Mouse (Mus musculus) midbrain, embryonic 16.5 days (tissue): ENCODE measurements around the gene Kcnd3. TPM values are rescaled to one million over a fixed set of nuclear protein-coding genes. Genes with fewer than 3 reads are reported as not detected.
A peak's percentile ranks its signal among the peaks of the same experiment; 100 is the strongest.

ENCODE experiments used
- ATAC-seq: fragments of 200-750 bp; cut with Nextera tagmentation; 2 replicates; pipeline ENCODE4 v1.8.0; 2017; ENCODE audit warnings: moderate TSS enrichment
- H3K27ac ChIP-seq: fragments of 300-500 bp; sonication (generic); 2 replicates; pipeline ENCODE4 v1.5.1; 2014; ENCODE audit warnings: mild to moderate bottlenecking, low read length, mixed read lengths
- H3K27me3 ChIP-seq: fragments of 300-500 bp; sonication (generic); 2 replicates; pipeline ENCODE4 v1.6.1; 2014; ENCODE audit warnings: low read depth, low read length, mixed read lengths; ENCODE audit not compliant: control insufficient read depth, insufficient read depth
- H3K36me3 ChIP-seq: fragments of 300-500 bp; sonication (generic); 2 replicates; pipeline ENCODE4 v1.6.1; 2014; ENCODE audit warnings: mild to moderate bottlenecking, low read length, moderate library complexity, mixed read lengths; ENCODE audit not compliant: control insufficient read depth, insufficient read depth
- H3K4me1 ChIP-seq: fragments of 300-500 bp; sonication (generic); 2 replicates; pipeline ENCODE4 v1.6.1; 2014; ENCODE audit warnings: mild to moderate bottlenecking, low read length, mixed read lengths; ENCODE audit not compliant: control insufficient read depth, insufficient read depth
- H3K4me2 ChIP-seq: fragments of 300-500 bp; sonication (generic); 2 replicates; pipeline ENCODE4 v1.6.1; 2014; ENCODE audit warnings: mild to moderate bottlenecking, low read length, mixed read lengths
- H3K4me3 ChIP-seq: fragments of 300-500 bp; sonication (generic); 2 replicates; pipeline ENCODE4 v1.5.1; 2014; ENCODE audit warnings: low read depth, mild to moderate bottlenecking, low read length, moderate library complexity, mixed read lengths
- H3K9ac ChIP-seq: fragments of 300-500 bp; sonication (generic); 2 replicates; pipeline ENCODE4 v1.6.1; 2014; ENCODE audit warnings: low read depth, low read length, mixed read lengths
- H3K9me3 ChIP-seq: fragments of 300-500 bp; sonication (generic); replicated peaks from 2 replicates; pipeline ENCODE4 v1.6.1; 2014; ENCODE audit warnings: mild to moderate bottlenecking, low read length, mixed read lengths; ENCODE audit not compliant: control insufficient read depth, poor library complexity, severe bottlenecking
- WGBS: fragments of 180-500 bp; shearing (Covaris S2); extraction: QIAGEN DNeasy Blood & Tissue Kit; methylation state at CpG from one replicate; pipeline ENCODE4 v1.1.7; 2014; 5-methylcytosine and 5-hydroxymethylcytosine counted together
- polyA plus RNA-seq: library from polyadenylated mRNA; unstranded; fragments of >200 nt; fragmentation: Nextera tagmentation; extraction: Ambion mirVana; gene quantifications from 2 replicates; pipeline ENCODE4 v1.2.1, GENCODE M21; 2015

The Kcnd3 gene
- polyA plus RNA-seq, 1 experiment from 2014 or later, result 11.6 TPM

DNA sequence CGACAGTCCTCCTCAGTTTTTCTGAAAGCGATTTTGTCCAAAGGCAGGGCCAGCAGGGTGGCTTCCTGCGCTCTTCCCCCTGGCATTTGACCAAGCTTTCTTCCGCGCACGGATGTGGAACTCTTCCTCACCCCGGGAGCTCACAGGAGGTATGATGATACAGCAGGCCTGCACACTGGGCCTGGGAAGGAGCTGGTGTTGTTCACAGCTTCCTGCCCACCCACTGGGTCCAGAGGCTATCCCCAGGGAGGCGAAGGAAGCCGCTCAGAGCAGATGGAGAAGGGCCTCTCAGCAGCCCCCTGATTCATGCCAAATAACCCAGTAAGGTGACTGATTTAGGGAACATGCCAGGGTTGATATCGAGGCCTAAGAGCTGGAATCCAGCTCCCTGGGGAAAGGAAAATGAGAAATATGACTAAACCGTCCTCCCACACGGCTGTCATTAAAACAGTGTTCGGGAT lies 94.5 kb downstream of the Kcnd3 start:
- Histone ChIP-seq H3K36me3 (no peaks in the 10 kb centered on the region), H3K9me3 (no peaks in the 10 kb centered on the region), H3K4me1 (peaks cover 5% of the 10 kb centered on the region; the same call in 1 of the 2 replicates), H3K4me2 (no peak overlapping the region), H3K9ac (no peak overlapping the region), H3K4me3 (no peak overlapping the region), H3K27ac (no peak overlapping the region), H3K27me3 (no peaks in the 10 kb centered on the region)
- 41% methylated on average over 13 of the region's 13 CpGs for WGBS
- peak; percentile 27; the same call in 1 of the 2 replicates for ATAC-seq

DNA sequence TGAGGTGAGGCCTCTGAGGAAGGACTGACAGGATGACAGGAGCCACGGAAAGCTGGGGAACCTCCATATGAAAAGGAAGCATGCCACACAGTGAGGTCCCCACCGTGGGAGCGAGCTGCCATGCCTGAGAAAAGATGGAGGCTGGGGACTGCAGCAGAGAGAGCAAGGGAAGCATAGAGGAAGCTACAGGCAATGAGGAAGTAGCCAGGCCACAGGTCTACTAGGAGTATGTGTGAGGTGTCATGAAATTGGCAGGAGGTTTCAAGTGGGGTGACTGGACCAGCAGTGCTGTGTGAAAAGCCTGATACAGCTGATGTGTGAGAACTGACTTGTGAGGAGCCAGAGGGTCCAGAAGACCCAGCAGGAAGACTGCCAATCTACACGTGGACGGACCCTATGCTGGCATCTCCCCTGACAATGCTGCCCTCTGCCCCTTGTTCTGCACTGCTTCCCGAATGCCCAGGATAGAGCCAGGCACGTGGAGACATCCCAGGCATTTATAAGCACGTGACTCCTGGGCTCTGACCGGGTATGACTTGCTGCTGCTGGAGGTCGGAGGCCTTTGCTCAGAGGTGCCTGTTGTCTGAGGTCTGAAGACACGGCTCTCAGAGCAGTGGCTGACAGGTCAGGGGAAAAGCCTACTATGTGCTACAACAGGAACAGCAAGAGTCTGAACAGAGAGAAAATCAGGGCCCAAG lies 96.1 kb downstream of the Kcnd3 start:
- no peak for ATAC-seq
- 83% methylated on average over 11 of the region's 11 CpGs for WGBS

DNA sequence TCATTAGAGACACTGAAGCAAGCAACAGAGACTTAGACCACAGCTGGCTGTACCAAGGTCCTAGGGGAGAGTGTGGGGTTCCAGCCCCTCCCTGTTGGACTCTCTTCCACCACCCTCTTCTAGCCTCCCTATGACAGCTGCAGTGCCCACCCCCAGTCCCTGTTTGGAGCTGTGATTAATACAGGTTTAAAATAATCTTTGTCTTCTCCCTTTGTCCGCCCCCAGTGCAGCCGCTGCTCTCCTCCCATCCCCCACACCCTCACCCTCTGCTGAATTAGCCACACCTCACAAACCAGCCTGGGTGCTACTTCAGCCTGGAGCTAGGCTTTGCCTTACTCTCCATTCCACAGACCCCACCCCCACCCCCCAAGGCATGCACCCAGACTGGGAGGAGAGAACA lies 107.3 kb downstream of the Kcnd3 start:
- Histone ChIP-seq H3K36me3 (no peaks in the 10 kb centered on the region), H3K9ac (no peak overlapping the region), H3K4me2 (no peak overlapping the region), H3K27me3 (no peaks in the 10 kb centered on the region), H3K9me3 (no peaks in the 10 kb centered on the region), H3K4me3 (no peak overlapping the region), H3K27ac (no peak overlapping the region), H3K4me1 (peaks cover 5% of the 10 kb centered on the region; the same call in 1 of the 2 replicates)
- 28% methylated on average over 2 of the region's 2 CpGs for WGBS
- peak; percentile 41 for ATAC-seq

More for the DNA sequence above, 96.1 kb downstream of the Kcnd3 start:
- Histone ChIP-seq H3K36me3 (no peaks in the 10 kb centered on the region), H3K9ac (no peak overlapping the region), H3K4me2 (no peak overlapping the region), H3K27me3 (no peaks in the 10 kb centered on the region), H3K27ac (no peak overlapping the region), H3K9me3 (no peaks in the 10 kb centered on the region), H3K4me1 (peaks cover 5% of the 10 kb centered on the region; the same call in 1 of the 2 replicates), H3K4me3 (no peak overlapping the region)

DNA sequence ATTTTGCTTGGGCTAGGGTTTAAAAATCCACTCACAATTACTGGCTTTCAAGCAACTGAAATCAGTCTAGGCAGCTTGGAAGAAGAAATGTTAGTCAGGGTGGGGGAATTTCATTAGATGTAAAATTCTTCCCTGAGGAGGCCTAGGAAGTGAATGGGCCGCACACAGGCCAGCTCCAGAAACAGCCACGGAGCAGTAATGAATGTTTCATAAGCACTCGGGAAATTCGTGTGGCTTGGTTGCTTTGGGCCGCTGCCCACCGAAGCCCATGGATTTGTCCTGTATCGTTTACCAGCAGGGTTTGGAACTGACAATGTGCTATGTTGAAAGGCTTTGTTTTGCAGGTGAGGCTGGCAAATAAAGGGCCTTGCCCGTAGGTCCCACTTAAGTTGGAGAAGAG lies 114.8 kb downstream of the Kcnd3 start:
- Histone ChIP-seq H3K4me3 (no peak overlapping the region), H3K4me1 (peaks cover 52% of the 10 kb centered on the region), H3K4me2 (no peak overlapping the region), H3K27me3 (no peaks in the 10 kb centered on the region), H3K36me3 (no peaks in the 10 kb centered on the region), H3K9ac (no peak overlapping the region), H3K9me3 (no peaks in the 10 kb centered on the region), H3K27ac (peak overlapping the region; percentile 30; the same call in 1 of the 2 replicates)
- ATAC-seq, result no peak
- WGBS, result 28% methylated on average over 8 of the region's 8 CpGs

DNA sequence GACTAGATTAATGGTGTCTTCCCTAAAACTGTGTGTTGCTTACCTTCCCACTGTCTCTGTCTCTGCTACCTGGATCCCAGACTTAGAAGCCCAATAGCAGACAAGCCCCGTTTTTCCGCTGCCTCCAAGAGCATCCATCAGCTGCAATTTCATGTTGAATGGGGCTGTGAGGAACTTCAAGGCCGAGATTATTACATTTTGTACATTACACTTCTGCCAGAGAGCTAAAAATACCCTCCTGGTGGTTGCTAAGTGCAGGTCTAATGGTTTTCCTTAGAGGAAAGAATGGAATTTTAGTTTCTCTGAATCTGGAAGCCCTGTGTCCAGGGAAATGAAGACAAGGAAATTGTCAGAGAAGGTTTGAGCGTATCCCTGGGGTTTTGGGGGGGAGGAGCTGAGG lies 115.3 kb downstream of the Kcnd3 start:
- Histone ChIP-seq H3K9ac (no peak overlapping the region), H3K36me3 (no peaks in the 10 kb centered on the region), H3K9me3 (no peaks in the 10 kb centered on the region), H3K4me1 (peaks cover 52% of the 10 kb centered on the region), H3K4me2 (no peak overlapping the region), H3K27ac (peak overlapping the region; percentile 30; the same call in 1 of the 2 replicates), H3K4me3 (no peak overlapping the region), H3K27me3 (no peaks in the 10 kb centered on the region)
- ATAC-seq, result no peak
- WGBS, result 64% methylated on average over 4 of the region's 4 CpGs

DNA sequence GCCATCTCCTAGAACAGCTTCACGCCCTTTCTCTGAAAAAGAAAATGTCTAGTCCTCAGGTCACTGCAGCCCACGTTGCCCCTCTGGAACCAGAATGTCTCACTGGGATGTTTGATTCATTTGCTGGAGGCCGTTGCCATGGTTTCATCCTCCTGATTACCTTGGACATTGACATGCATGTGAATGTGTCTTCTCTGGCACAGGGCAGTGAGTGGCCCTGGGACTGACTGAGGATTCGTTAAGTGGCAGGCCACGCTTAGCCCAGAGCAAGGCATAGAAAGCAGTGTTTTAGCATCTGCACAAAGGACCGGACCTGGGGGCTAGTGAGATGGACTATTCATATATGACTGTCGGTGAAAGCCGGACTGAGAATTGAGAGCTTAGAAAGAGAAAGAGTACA lies 116.3 kb downstream of the Kcnd3 start:
- Histone ChIP-seq H3K36me3 (no peaks in the 10 kb centered on the region), H3K27ac (peak overlapping the region; percentile 31; the same call in 1 of the 2 replicates), H3K9me3 (no peaks in the 10 kb centered on the region), H3K27me3 (no peaks in the 10 kb centered on the region), H3K4me1 (peaks cover 52% of the 10 kb centered on the region), H3K4me3 (no peak overlapping the region), H3K9ac (no peak overlapping the region), H3K4me2 (no peak overlapping the region)
- ATAC-seq, result peak; percentile 69
- WGBS, result 31% methylated on average over 8 of the region's 8 CpGs

DNA sequence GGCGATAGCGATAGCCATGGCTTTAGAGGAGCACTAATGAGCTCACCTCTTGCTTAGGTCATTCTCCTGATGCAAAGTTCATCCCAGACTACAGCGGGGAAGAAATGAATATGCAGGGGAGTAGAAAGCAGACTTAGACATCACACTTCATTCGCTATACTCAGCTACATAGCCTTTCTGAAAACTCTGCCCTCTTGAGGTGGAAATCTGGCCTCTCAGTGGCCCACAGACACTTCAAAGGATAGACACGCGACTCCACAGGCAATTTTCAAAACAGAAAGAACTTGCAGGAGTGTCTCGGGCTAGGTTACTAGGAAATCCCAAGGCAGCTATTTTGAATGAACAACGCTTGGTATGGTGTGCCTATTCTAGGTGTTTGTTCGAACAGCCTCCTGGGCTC lies 116.7 kb downstream of the Kcnd3 start:
- Histone ChIP-seq H3K27ac (peak overlapping the region; percentile 71), H3K36me3 (no peaks in the 10 kb centered on the region), H3K4me2 (no peak overlapping the region), H3K4me3 (no peak overlapping the region), H3K9ac (no peak overlapping the region), H3K4me1 (peaks cover 52% of the 10 kb centered on the region), H3K9me3 (no peaks in the 10 kb centered on the region), H3K27me3 (no peaks in the 10 kb centered on the region)
- 53% methylated on average over 9 of the region's 9 CpGs for WGBS
- ATAC-seq, result peak; percentile 22; the same call in 1 of the 2 replicates

DNA sequence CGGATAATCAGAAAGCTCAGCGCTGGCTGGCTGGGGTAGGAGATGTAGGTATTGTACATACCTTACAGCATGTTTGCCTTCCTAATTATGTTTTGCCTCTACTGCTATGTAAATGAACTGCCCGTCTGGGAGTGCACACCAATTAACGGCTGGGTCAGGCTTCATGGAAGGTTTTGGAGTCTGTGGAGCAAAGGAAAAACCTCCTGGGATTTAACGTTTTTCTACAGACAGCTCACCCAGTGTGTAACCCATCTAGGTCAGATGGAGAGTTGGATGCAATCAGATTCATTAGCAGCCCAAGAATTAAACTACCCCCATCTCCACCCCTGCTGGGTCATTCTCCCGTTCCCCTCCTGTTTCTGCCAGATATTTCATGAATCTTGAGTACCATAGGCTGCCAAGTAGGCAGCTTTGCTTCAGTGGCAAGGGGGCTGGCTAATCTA lies 117.2 kb downstream of the Kcnd3 start:
- Histone ChIP-seq H3K9me3 (no peaks in the 10 kb centered on the region), H3K4me2 (no peak overlapping the region), H3K27me3 (no peaks in the 10 kb centered on the region), H3K4me3 (no peak overlapping the region), H3K9ac (no peak overlapping the region; the same call in 1 of the 2 replicates), H3K27ac (peak overlapping the region; percentile 71), H3K4me1 (peaks cover 52% of the 10 kb centered on the region), H3K36me3 (no peaks in the 10 kb centered on the region)
- WGBS, result 17% methylated on average over 6 of the region's 6 CpGs
- ATAC-seq, result peak; percentile 46

DNA sequence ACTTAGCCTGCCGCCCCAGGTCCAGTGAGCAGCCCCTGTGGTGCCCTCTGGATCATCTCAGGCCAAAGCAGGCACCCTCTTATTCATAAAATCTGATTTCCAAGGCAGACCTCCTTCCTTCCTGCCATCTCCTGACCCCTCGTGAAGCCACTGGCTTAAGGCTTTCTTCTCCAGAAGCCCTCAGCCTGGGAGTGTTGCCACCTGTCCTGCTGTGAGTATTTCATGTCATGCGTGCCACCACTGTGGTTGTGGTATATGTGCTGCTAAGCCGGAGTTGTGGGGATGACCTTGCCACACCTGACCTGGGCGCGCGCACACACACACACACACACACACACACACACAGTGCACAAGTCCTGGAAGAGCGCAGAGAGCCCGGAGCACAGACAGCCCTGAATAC lies 117.8 kb downstream of the Kcnd3 start:
- Histone ChIP-seq H3K36me3 (no peaks in the 10 kb centered on the region), H3K27ac (peak overlapping the region; percentile 71), H3K4me2 (no peak overlapping the region), H3K27me3 (no peaks in the 10 kb centered on the region), H3K4me3 (no peak overlapping the region), H3K4me1 (peaks cover 52% of the 10 kb centered on the region), H3K9ac (no peak overlapping the region; the same call in 1 of the 2 replicates), H3K9me3 (no peaks in the 10 kb centered on the region)
- 66% methylated on average over 9 of the region's 9 CpGs for WGBS
- peak; percentile 7; the same call in 1 of the 2 replicates for ATAC-seq
